Mouse (Mus musculus) stomach, postnatal 0 days (tissue): ENCODE results near the gene Tada1.

ENCODE experiments used
- CTCF ChIP-seq: IDR thresholded peaks from 2 replicates; pipeline ENCODE4 v1.5.1; 2016; ENCODE audit warnings: antibody characterized with exemption, low read depth, mild to moderate bottlenecking, moderate library complexity
- EP300 ChIP-seq: optimal IDR thresholded peaks from 2 replicates; pipeline ENCODE3; 2016; ENCODE audit warnings: antibody characterized with exemption

DNA sequence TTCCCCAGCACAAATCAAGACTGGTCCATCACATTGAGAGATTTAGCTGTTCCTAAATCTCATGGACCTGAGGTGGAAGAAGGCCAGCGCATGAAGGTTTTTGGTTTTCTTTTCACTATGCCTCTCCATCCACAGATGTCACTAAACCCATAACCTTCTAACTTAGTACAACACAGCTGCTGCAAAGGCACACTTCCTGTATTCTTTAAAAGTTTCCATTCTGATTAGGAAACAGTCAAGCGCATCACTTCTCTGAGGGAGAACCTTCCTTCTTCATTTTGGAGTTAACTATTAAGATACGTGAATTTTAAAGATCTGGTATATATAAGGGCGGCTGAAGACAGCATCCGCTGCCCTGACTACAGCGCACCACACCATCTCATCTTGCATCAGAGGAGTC lies 33.3 kb upstream of the Tada1 start:
- no peak for TF ChIP-seq CTCF
- no peak for TF ChIP-seq EP300
